Mouse (Mus musculus): ENCODE data around the gene Rab3a.

GRCm38 (mm10) chr8:70709794-70710193 is 44.7 kb upstream of the Rab3a start:
- TF ChIP-seq HCFC1 (IDR thresholded peaks at IDR 0.05; ENCODE audit: borderline replicate concordance, insufficient read depth, low read length) (no peak), MAFK (IDR thresholded peaks at IDR 0.05; ENCODE audit: insufficient read depth, low read depth, low read length) (no peak), ZNF384 (IDR thresholded peaks at IDR 0.05; ENCODE audit: low read depth, low read length) (no peak)
